Mouse (Mus musculus): Measurements from ENCODE around the gene Mroh8. TPM values are rescaled to one million over a fixed set of nuclear protein-coding genes. Genes with fewer than 3 reads are reported as not detected.
A peak's percentile ranks its signal among the peaks of the same experiment; 100 is the strongest.
"Not testable (repeated sequence)": the region's sequence is repeated elsewhere in the genome, so short reads cannot be mapped to it uniquely, and the experiment has no call there.

Gene Mroh8
- polyA plus RNA-seq, 1 experiment from 2014 or later, result 0.74 TPM

- Histone ChIP-seq H3K9me3 (no peaks in the 10 kb centered on the region; the same call in 1 of the 2 replicates), H3K9ac (no peak overlapping the region), H3K4me3 (no peak overlapping the region), H3K4me1 (no peaks in the 10 kb centered on the region), H3K27me3 (replicated peaks) (no peaks in the 10 kb centered on the region), H3K36me3 (replicated peaks) (no peaks in the 10 kb centered on the region), H3K27ac (no peak overlapping the region), H3K4me2 (no peak overlapping the region)
- no peak for ATAC-seq (replicated peaks)
- WGBS, result 89% methylated on average over 7 of the region's 7 CpGs
These were observed 67.6 kb downstream of the Mroh8 start for GRCm38 (mm10) chr2:157211731-157212130.

DNA sequence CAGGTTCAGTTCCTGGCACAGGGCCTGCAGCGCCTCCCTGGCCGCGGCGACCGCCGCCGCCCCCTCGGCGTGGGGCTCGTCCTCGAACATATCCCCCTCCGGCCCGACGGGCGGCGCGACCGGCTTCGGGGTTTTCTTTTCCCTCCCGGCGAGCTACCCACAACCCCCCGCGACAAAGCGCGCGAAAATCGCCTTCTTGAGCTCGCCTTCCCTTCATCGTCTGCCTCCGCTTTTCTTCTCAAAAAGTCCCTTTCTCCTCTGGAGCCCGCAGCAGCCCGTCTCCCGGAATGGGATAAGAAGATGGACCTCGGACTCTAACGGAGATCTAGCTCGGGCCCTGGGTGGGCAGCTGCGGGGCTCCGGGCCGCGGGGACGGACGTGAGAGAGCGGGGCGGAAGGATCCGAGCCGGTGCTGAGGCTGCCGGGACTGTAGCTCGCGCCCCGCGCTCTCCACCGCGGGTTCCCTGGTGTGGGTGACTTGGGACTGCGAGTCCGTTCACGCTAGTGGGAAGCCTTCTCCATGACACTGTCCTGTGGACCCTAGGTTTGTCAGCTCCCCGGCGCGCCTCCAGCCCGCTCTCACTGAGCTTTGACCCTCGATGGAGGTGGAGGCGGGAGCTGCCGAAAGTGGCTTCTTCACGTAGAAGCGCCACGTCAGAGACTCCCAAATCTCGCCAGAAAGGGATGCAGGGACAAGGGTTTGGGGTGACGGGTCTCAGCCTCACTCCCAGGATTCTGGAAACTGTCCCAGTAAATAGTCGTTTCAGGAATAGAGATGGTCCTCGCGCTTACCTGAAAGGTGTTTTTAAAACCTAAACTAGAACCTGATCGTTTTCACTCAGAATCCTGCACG lies 74.8 kb downstream of the Mroh8 start, which contains the start of gene Rbl1:
TSS of gene Rbl1 (minus strand) at position 169 of the 853 bp plus-strand sequence.
- no peaks in the 10 kb centered on the region for H3K27me3 ChIP-seq (replicated peaks)
- peak; percentile 91 for ATAC-seq (replicated peaks)
- H3K36me3 ChIP-seq (replicated peaks), result no peaks in the 10 kb centered on the region
- H3K27ac ChIP-seq, result peak within 1 kb of the TSS; percentile 98
- WGBS, result under 1% methylated on average over 72 of the region's 73 CpGs
- peak within 1 kb of the TSS; percentile 64 for H3K4me2 ChIP-seq
- peak within 1 kb of the TSS; percentile 86 for H3K4me3 ChIP-seq
- H3K9me3 ChIP-seq, result no peaks in the 10 kb centered on the region; the same call in 1 of the 2 replicates
- peaks cover 13% of the 10 kb centered on the region for H3K4me1 ChIP-seq
- peak within 1 kb of the TSS; percentile 92 for H3K9ac ChIP-seq

- no peaks in the 10 kb centered on the region; the same call in 1 of the 2 replicates for H3K9me3 ChIP-seq
- under 1% methylated on average over 49 of the region's 49 CpGs for WGBS
- H3K27ac ChIP-seq, result peak overlapping the region; percentile 98
- peaks cover 13% of the 10 kb centered on the region for H3K4me1 ChIP-seq
- peak overlapping the region; percentile 64 for H3K4me2 ChIP-seq
- H3K9ac ChIP-seq, result peak overlapping the region; percentile 92
- peak overlapping the region; percentile 86 for H3K4me3 ChIP-seq
- ATAC-seq (replicated peaks), result peak; percentile 9
- H3K27me3 ChIP-seq (replicated peaks), result no peaks in the 10 kb centered on the region
- 0 out of 2 replicates have a peak, but pooled peaks cover 7% of the 10 kb centered on the region for H3K36me3 ChIP-seq (replicated peaks)
These were observed 75.6 kb downstream of the Mroh8 start for GRCm38 (mm10) chr2:157203459-157204365.

DNA sequence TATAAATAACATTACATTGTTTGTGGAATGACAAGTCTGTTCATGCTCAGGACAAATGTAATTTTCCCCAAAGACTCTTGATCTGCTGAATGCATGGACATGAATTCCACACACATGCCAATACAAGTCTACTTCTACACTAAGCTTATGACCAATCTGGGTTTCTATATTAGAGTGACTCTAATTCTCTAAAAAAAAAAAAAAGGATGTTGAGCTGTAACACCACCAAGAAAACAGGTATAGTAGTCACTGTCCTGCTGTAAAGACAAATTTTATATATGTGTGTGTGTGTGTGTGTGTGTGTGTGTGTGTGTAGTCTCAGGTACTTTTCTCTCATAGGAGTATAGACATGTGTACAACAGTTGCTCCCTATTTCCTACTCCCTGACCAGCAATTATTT lies 76.3 kb downstream of the Mroh8 start:
- ATAC-seq (replicated peaks), result no peak
- Histone ChIP-seq H3K4me1 (peaks cover 13% of the 10 kb centered on the region), H3K4me3 (peak overlapping the region; percentile 86; the same call in 1 of the 2 replicates), H3K9ac (no peak overlapping the region), H3K9me3 (no peaks in the 10 kb centered on the region; the same call in 1 of the 2 replicates), H3K4me2 (peak overlapping the region; percentile 64), H3K36me3 (replicated peaks) (0 out of 2 replicates have a peak, but pooled peaks cover 10% of the 10 kb centered on the region), H3K27me3 (replicated peaks) (no peaks in the 10 kb centered on the region), H3K27ac (no peak overlapping the region)

DNA sequence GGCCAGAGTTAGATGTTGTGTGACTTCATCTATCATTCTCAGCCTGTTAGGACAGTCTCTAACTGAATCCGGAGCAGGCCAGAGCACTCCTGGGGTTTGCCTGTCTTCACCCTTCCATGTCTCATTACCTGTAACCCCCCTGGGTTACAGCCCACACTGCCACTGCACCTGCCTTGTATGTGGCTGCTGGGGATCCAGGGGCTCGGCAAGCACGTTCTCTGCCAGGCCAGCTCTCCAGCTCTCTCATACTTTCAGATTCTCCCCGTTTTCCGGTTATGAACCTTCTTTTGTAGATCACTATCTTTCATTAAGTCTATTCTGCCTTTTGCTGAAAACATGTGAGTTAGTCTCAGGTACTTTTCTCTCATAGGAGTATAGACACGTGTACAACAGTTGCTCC lies 77.0 kb downstream of the Mroh8 start:
- 78% methylated on average over 6 of the region's 6 CpGs for WGBS
- H3K27me3 ChIP-seq (replicated peaks), result no peaks in the 10 kb centered on the region
- H3K36me3 ChIP-seq (replicated peaks), result 0 out of 2 replicates have a peak, but pooled peaks cover 10% of the 10 kb centered on the region
- ATAC-seq (replicated peaks), result no peak
- H3K27ac ChIP-seq, result no peak overlapping the region
- peaks cover 13% of the 10 kb centered on the region for H3K4me1 ChIP-seq
- no peak overlapping the region for H3K4me3 ChIP-seq
- H3K4me2 ChIP-seq, result no peak overlapping the region
- no peak overlapping the region for H3K9ac ChIP-seq
- no peaks in the 10 kb centered on the region for H3K9me3 ChIP-seq

DNA sequence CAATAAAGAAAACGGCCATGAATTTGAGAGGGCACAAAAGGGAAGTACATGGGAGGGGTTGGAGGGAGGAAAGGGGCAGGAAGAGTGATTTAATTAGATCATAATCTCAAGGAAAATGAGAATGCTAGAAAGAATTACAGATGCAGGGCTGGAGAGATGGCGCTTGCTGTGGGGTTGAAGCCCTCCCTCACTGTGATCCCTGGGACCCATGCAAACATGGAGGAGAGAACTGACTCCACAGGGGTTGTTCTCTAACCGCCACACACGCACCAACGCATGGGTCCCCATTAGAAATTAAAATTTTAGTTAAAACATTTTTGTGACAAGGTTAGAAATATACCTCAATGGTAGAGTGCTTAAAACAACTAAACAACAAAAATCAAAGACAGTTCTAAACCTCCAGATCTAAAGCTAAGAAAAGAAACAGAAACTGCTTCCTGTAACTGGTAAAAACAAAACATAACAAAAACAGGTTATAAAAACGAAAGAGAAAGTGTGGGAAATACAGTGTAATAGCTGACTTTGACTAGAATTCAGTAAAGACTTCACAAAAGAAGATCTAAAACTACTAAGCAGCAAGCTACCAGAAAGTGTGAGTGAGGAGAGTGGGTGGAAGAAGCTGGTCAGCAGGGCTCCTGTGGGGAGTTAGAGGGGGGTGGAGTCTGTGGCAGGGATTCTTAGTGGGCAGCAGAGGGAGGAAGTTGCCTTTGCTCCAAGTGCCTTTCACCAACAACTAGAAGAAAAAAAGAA lies 78.1 kb downstream of the Mroh8 start:
- Histone ChIP-seq H3K36me3 (replicated peaks) (peaks cover 16% of the 10 kb centered on the region; the same call in 1 of the 2 replicates), H3K4me2 (no peak overlapping the region), H3K27me3 (replicated peaks) (no peaks in the 10 kb centered on the region), H3K27ac (no peak overlapping the region), H3K4me3 (no peak overlapping the region), H3K9me3 (no peaks in the 10 kb centered on the region), H3K9ac (no peak overlapping the region), H3K4me1 (peaks cover 13% of the 10 kb centered on the region)
- WGBS, result 90% methylated on average over 6 of the region's 6 CpGs
- ATAC-seq (replicated peaks), result no peak

DNA sequence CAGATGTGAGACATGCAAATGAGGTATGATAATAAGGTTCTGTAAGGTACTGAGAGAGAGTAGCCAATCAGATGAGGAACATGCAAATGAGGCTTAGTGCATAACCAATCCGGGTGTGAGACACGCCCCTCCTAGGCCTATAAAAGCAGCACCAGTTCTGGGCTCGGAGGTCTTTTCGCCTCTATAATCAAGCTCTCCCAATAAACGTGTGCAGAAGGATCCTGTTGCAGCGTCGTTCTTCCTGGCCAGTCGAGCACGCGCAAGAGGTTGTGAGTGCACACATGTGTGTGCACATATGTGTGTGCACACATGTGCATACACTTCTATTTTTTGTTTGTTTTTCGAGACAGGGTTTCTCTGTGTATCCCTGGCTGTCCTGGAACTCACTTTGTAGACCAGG lies 80.9 kb downstream of the Mroh8 start:
- peaks cover 25% of the 10 kb centered on the region; the same call in 1 of the 2 replicates for H3K36me3 ChIP-seq (replicated peaks)
- not testable (repeated sequence) for H3K27ac ChIP-seq; ATAC-seq (replicated peaks); H3K27me3 ChIP-seq (replicated peaks); H3K4me2 ChIP-seq; H3K9me3 ChIP-seq; H3K9ac ChIP-seq; H3K4me3 ChIP-seq; H3K4me1 ChIP-seq
- 97% methylated on average over 11 of the region's 11 CpGs for WGBS

DNA sequence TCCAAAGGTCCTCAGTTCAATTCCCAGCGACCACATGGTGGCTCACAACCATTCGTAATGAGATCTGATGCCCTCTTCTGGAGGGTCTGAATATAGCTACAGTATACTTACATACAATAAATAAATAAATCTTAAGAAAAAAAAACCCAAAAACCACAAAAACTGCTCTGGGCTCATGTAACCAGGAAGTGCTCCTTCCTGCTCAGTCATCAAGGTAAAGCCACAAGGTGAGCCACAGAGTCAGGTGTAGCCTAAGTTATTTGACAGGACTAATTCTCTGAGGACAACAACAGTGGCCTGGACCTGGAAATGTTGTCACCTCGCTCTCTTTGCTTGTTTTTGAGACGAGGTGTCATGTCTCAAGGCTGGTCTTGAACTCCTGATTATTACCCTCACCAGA lies 88.7 kb downstream of the Mroh8 start:
- no peak for ATAC-seq (replicated peaks)
- Histone ChIP-seq H3K4me1 (no peaks in the 10 kb centered on the region), H3K9ac (no peak overlapping the region), H3K4me3 (no peak overlapping the region), H3K9me3 (no peaks in the 10 kb centered on the region), H3K27me3 (replicated peaks) (no peaks in the 10 kb centered on the region), H3K4me2 (no peak overlapping the region), H3K27ac (no peak overlapping the region), H3K36me3 (replicated peaks) (peaks cover 45% of the 10 kb centered on the region)
- 96% methylated on average over 4 of the region's 4 CpGs for WGBS

DNA sequence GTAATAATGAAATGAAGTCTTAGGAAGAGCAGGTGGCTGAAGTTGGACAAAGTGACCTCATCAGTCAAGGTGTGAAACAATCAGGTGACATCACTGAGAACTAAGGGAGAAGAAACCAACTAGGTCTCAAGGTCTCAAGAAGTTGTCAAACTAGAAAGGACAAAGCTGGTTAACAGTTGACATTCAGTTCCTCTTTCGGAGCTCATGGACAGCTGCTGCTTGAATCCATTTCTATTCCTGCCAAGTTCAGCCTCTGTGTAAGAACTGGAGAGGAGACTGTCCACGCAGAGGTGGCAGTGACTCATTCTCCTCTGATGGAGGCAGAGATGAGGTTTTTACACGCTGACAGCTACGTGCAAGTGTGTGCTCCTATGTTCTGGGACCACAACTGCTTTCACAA lies 92.1 kb downstream of the Mroh8 start:
- H3K4me2 ChIP-seq, result no peak overlapping the region
- H3K36me3 ChIP-seq (replicated peaks), result peaks cover 36% of the 10 kb centered on the region
- WGBS, result 91% methylated on average over 4 of the region's 4 CpGs
- H3K27me3 ChIP-seq (replicated peaks), result no peaks in the 10 kb centered on the region
- H3K9ac ChIP-seq, result no peak overlapping the region
- H3K4me1 ChIP-seq, result no peaks in the 10 kb centered on the region
- no peaks in the 10 kb centered on the region for H3K9me3 ChIP-seq
- H3K27ac ChIP-seq, result no peak overlapping the region
- H3K4me3 ChIP-seq, result no peak overlapping the region
- no peak for ATAC-seq (replicated peaks)

DNA sequence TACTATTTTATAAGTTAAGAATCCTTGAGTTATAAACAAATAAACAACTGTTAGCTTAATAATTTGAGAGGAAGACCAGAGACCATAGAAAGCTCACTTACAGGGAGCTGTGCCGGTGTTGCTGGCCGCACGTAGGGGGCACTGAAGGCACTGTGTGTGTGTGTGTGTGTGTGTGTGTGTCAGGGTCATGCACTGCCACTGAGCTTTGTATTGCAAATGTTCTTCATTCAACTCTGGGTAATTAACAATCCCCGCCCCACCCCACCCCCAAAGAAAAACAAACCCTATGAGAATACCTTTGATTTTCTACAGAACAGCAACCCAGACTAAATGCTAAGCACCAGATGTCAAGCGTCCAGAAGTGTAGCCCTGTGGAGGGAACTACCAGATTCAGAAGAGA lies 92.8 kb downstream of the Mroh8 start:
- no peaks in the 10 kb centered on the region for H3K4me1 ChIP-seq
- no peak overlapping the region for H3K4me2 ChIP-seq
- no peak overlapping the region for H3K4me3 ChIP-seq
- no peaks in the 10 kb centered on the region for H3K27me3 ChIP-seq (replicated peaks)
- H3K9ac ChIP-seq, result no peak overlapping the region
- no peaks in the 10 kb centered on the region for H3K9me3 ChIP-seq
- H3K36me3 ChIP-seq (replicated peaks), result peaks cover 33% of the 10 kb centered on the region
- no peak for ATAC-seq (replicated peaks)
- 50% methylated on average over 5 of the region's 5 CpGs for WGBS
- H3K27ac ChIP-seq, result no peak overlapping the region

DNA sequence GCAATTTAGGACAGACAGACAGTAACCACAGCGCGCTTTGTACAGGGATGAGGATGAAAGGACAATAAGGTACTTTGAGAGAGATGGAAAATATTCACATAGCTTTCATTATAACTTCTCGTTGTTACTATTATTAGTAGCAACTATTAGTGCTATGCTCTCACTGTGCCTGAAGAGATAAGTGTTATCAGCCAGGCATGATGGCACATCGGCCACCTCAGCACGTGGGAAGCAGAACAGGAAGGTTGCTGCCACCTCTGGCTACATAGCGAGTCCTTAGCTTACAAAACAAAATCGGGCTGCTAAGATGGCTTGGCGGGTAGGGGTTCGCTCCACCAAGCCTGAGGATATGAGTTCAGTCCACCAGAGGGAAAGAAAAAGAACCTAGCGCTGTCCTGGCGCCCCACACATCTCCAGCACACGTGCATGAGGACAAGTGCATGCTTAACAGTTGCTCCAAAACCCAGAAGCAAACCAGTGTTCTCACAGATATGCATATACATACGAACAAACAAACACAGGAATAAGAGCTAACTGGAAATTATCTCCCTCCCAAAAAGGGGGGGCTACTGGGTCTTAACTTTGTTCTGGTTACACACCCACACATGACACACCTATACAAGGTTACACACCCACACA lies 94.2 kb downstream of the Mroh8 start:
- WGBS, result 92% methylated on average over 13 of the region's 13 CpGs
- H3K36me3 ChIP-seq (replicated peaks), result peaks cover 23% of the 10 kb centered on the region
- no peak overlapping the region for H3K4me2 ChIP-seq

More for the DNA sequence above, 94.2 kb downstream of the Mroh8 start:
- Histone ChIP-seq H3K27ac (no peak overlapping the region), H3K4me1 (no peaks in the 10 kb centered on the region), H3K27me3 (replicated peaks) (no peaks in the 10 kb centered on the region), H3K4me3 (no peak overlapping the region), H3K9ac (no peak overlapping the region), H3K9me3 (no peaks in the 10 kb centered on the region)
- ATAC-seq (replicated peaks), result no peak

Measured in midbrain, embryonic 15.5 days (tissue).